Mouse (Mus musculus) naive thymus-derived CD4-positive, alpha-beta T cell, adult 2 months (primary cell): ENCODE data around the gene Lrrc39.
"Not testable (repeated sequence)": the region's sequence is repeated elsewhere in the genome, so short reads cannot be mapped to it uniquely, and the experiment has no call there.

Experiments used
- DNase-seq: peaks from one replicate; pipeline ENCODE4 v3.0.0-alpha.2; 2011; ENCODE audit warnings: low read depth

The Lrrc39 gene

DNA sequence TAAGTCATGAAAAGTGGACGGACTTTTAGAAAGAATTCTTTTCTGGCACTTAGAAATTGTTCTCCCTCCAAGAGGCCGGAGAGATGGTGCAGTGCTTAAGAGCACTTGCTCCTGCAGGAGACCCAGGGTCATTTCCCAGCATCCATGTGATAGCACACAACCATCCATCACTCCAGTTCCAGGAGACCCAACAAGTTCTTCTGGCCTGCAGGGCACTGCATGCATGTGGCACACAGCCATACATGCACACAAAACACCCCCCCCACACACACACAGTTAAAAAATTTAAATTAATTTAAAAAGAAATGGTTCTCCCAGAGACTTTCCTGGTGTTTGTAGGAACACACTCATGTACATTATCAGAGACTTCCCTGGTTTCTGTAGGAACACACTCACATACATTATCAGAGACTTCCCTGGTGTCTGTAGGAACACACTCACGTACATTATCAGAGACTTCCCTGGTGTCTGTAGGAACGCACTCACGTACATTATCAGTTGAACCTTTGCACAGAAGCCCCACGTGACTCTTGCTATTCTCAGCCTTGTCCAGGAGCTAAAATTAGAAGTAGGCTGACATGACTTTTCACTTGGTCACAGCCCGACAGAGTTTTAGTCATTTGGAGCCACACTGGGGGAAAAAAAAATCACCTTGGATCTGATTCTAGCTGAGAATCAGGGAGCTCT, at the start of gene Lrrc39:
Lrrc39 (plus strand) TSS at position 566 of the 687 bp plus-strand sequence.
- no peak for DNase-seq

DNA sequence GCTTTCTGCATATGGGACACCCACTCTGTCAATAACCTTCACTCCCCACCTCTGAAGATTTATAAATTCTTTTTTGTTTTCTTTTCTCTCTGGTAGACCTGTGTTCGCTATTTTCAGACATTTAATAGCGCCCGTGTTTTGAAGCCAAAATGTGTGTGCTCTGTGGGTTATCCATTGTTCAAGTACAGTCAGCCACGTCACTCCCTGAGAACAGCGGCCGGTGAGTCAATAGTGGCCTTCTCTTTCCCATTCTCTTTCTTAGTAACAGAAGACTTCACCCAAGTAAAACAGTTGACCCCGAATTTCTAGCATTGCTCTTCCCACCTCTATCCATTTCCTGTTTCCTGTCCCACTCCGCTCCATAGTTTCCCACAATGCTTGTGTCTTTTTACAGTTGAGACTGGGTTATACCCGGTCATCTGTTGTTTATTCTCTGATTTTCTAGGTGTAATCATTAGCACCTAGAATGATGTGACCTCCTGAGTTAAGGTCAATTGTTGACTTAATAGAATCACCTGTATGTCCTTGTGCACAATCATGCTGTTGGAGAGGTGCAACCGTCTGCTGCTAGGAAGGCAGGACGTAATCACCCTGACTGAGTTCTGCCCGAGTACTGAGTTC, 42.5 kb upstream of the Lrrc39 start:
- no peak for DNase-seq

DNA sequence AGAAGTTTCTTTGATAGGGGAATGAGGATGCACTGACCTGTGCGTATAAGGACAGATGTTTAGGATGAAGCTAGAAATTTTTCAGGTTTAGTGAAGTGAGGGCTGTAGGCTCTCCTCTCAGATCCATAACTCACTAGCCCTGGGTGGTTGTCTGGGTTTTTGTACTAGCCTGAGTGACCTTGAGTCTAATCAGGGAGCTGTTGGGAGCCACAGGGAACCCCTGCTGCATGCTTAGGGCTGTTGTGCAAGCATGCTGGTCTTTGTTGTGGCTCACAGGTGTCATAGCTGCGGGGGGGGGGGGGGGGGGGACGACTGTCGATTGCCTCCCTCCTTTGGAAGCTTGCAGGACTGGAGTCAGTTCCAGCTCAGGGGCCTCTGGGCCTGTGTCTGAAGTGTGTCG, 33.0 kb upstream of the Lrrc39 start:
- no peak for DNase-seq

DNA sequence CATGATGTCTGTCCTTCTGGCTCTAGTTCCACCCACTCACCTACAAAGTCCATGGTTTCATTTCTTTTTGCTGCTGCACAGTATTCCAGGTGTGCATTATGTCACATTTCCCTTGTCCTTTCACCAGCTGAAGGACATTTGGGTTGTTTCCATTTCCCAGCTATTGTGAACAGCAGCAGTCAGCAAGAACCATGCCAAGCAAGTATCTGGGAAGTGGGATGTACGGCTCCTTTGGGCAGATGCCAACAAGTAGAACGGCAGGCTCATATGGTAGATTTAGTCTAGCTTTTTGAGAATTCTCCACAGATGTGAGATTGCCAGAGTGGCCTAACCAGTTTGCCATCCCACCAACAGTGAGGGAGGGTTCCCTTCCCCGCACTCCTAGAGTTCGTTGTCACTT, 31.9 kb upstream of the Lrrc39 start:
- no peak for DNase-seq

DNA sequence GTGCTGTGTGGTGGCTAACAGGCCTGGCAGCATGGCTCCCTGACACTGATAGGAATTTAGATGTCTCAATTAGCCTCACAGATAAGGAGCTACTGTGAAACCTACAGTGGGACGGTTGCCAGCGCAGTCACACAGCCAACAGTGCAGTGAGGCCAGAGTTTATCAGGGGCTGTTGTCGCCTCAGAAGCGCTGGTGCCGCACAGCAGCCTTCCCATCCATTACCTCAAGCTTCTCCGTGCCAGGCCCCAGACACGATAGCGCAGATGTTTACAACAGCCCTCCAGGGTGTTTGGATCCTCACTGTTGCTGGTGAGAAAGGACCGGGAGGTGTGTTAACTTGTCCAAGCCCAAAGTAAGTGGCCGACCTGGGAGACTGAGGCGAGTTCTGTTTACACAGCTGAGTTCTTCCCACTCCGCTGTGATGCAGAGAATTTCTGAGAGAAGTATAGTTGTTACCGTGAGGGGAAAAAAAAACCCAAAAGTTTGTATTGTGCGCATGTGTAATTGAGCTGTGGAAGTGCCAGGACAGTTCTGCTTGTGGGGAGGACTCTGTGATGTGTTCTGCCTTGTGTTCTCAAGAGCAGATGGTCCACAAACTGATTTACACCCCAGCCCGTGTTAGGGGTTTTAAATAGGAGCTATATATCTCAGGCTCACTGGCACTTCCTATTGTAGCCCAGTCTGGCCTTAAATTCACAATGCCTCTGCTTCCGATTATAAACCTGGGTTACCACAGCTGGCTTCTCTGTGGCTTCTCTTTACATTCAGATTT, 26.2 kb upstream of the Lrrc39 start:
- DNase-seq, result no peak

DNA sequence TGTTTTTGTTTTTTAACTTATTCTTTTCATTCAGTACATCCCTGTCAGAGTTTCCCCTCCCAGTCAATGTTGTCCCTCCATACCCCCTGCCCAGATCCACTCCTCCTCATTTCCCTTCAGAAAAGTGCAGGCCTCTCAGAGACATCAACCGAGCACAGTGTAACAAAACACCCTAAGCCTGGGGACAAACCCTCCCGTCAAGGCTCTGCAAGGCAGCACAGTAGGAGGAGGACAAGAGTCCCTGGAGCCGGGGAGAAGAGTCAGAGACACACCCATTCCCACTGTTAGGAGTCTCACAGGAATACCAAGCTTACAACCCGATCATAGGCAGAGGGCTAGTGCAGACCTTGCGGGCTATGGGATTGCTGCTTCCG, 25.6 kb upstream of the Lrrc39 start:
- DNase-seq, result no peak

DNA sequence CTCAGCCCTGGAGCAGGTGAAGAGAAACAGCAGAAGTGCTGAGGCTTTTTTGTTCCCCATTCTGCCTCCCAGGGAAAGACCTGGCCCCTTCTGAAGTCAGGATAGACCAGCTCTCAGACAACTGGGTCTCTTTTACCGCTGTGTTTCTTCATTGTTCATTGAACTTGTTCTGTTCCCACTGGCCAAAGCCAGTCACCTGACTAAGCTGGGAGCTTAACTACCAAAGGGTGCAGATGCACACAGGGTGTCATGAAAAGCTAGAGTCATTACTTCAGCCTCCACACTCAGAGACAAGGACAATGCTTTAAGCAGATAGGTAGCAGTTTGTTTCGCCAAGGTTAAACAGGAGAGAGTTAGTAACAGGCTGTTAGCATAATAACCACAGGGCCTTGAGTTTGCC, 20.7 kb upstream of the Lrrc39 start:
- DNase-seq, result no peak

DNA sequence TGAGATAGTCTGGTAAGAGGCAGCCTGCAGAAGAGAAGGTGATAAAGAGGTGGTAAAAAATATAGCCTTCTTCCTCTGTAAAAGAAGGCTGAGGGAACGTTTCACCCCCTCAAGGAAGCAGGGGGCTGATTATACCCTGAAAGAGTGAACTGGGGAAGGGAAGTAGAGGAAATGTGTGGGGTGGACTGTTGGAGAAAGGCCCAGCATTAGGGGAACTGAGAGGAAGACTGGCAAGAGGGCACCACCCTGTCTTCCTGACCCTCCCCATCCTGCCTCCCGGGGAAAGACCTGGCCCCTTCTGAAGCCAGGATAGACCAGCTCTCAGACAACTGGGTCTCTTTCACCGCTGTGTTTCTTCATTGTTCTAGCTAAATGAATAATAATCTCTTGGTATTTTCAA, 20.2 kb upstream of the Lrrc39 start:
- DNase-seq, result no peak

DNA sequence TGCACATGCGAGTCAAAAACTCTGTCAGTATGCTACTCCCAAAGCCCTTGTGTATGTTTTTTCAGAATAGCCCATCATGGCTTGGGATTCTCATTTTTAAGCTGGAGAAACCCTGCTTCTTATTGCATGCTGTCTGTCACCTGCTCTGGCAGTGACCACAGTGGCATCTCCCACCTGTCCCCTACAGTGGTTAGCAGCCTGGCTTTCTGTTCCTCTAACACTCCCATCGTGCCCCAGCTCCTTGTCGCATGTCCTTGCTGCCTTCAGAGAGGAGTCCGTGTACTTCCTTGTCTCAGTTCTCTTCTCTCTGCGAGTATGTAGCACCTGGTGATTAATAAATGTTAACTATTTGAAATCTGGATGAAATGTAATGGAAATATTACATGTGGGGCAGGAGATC, 15.3 kb upstream of the Lrrc39 start:
- no peak for DNase-seq

DNA sequence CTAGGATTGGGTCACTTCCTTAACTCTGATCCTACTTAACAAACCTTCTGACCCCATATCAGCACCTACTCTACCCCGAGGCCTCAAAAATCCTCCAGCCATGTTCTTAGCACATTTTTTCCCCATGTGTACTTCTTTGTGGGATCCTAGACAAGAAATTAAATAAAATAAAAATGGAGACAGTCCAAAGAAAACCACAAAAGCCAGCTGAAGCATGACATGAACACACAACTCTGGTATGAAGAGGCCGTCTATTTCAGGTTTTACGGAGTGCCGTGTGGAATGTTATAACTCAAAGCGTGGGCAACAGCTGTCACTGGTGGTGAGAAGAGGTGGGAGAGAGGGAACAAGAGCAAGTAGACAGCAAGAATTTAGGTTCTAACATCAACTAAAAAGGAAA, 11.4 kb upstream of the Lrrc39 start:
- no peak for DNase-seq

DNA sequence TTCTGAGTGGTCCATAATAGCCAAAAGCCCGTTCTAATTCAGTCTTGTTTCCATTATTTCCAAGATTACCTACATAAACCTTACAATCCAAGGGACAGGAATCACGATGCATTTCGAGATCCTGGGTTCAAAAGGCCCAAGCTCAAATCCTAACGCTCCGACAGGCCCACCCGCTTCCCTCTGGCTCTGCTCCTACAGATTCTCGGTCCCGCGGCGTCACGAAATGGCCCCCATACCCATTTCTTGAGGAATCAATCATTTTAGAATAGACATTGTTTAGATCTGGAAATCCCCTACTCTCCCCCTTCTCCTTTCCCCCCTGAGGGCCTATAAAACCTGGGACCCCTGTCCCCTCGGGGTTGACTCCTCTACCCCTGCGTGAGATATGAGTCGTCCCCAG, 1.5 kb upstream of the Lrrc39 start:
- DNase-seq, result not testable (repeated sequence)

DNA sequence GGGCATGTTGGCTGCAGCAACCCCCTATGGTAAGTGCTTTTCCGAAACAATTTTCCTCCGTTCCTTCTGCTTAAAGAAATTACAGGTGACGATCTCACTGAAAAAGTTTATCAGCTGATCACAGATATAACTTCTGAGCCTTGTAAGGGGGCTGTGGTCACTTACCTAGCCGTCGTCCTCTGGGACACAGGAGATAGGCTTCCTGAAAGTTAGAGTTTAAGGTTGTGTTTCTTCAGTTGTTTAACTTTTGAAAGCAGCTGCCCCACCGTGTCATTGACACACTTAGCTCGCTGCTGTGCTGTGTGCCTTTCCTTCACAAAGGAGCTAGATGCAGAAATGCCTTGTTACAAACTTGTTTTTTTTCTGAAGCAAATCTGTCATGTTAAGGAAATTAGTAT, 321 bp downstream of the Lrrc39 start:
- DNase-seq, result no peak

DNA sequence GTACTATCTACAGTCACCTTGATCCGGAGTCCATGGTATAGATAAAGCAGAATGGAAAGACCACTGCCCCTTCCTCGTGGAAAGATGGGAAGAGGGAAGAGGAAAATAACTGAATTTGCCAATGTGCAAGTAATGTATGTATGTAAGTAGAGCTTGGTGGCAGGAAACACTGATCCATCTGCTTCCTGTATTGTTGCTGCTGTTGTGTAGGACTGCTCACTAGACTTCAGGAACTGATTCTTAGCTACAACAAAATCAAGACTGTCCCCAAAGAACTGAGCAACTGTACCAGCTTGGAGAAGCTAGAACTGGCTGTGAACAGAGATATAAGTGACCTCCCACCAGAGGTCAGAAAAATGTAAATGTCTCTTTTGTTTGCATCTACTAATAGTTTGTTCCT, 7.9 kb downstream of the Lrrc39 start:
- no peak for DNase-seq

DNA sequence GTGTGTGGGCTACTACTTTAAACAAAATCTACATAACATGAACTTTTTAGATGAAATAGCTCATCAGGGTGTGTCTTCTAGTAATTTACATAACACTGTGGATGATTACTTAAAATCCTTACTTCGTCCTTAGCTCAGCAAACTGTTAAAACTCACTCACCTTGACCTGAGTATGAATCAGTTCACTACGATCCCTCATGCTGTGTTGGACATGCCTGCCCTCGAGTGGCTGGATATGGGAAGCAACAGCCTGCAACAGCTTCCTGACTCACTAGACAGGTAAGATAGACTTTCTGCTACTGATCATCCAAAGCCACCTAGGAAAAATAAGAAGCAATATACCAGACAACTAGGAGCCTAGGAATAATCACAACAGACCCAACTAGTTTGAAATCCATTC, 14.5 kb downstream of the Lrrc39 start:
- no peak for DNase-seq

DNA sequence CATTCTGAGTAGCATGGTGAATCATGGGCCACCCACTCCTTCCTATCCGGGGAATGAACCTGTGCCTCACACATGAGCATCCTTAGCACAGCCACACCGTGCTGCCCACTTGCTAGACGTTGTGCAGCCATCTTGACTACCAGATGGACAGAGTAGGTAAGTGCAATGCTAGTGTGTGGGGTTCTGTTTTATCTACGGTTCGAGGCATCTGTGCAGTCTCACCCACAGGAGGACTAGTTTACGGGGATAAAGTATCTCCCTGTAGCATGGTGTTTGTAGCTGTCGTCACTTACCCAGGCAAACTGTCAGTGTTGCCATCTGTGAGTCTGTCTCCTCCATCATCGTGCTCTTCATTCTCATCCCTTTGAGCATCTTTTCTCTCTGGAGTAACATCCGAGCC, 19.4 kb downstream of the Lrrc39 start:
- no peak for DNase-seq

DNA sequence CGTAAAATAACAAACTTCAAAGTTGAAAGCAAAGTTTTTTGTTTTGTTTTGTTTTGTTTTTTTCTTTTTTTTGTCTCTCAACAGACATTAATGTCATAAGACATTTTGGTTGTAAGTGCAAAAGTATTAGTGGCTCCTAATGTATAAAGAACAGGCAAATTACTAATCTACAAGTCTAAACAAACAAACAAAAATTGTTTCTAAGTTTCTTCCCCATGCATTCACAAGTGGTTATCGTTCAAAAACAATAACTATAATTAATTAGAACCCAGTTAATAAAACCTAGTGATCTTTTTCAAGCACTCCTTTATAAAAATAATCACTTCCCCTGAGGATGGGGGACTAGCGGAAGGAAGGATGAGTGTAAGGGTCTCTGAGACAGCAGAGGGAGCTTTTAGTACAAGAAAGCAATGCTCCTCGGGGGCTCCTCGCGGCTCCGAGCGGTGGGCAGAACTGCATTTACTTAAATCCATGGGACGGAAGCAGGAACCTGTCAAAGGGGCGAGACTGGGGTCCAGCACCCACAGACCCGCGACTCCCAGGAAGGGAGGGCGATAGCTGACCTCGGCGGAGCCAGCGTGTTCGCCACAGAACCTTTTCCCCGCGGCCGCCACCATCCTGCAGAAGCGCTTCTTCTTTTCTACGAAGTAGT, 31.4 kb downstream of the Lrrc39 start:
- no peak for DNase-seq

DNA sequence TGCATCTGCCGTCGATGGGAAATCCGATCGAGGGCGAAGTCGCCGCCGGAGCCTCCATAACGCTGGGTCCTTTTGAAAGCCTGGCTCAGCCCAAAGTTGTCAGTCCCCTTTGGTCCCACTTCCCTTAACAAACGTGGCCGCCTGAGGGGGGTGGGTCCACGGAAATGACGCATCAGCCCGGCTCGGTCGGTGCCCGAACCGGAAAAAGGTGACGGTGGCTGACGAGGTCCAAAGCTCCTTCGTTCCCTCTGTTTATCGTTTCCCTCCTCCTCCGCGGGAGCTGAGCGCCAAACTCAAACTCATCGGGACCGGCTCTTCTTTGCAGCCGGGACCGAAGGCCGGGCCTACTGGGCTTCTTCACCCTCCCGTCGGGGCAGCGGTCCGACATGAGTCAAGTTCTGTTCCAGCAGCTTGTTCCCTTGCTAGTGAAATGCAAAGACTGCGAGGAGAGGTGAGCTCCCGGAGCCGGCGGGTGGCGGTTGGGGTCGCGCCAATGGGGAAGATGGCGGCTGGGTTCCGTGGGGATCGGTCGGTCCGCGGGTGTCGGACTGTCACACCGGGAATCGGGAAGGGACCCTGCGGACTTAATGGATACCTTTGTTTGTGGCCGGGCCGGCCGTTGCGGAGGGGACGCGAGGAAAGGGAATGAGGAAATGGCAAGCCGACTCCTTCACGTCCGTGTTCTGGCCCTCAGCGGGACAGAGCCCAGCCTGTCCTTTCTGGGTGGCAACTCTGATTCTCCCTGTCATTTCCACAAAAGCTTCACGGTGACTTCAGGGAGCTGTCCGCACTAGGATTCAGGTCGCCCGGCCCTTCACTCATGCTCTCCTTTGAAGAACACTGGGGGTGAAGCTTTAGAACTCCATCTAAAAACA, 32.2 kb downstream of the Lrrc39 start, which contains the start of gene Sass6:
Sass6 (plus strand) TSS at position 255 of the 875 bp plus-strand sequence.
- peak; percentile 98 for DNase-seq

DNA sequence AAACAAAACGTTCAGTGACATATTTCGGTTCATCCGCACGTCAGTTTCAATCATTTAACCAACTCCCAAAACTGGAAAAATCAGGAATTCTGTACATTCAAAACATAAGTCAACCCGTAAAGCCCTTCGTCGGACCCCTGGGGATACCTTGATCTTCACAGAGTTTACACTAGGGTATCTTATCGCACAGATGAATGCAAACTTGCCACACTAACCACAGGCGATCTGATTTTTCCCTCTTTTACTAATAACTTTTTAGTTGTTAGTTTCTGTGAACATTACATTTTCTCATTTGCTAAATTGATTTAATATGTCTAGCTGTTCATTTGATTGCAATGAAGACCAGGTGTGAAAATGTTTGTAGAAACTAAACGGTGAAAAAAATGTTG, 32.8 kb downstream of the Lrrc39 start:
- DNase-seq, result peak; percentile 7

DNA sequence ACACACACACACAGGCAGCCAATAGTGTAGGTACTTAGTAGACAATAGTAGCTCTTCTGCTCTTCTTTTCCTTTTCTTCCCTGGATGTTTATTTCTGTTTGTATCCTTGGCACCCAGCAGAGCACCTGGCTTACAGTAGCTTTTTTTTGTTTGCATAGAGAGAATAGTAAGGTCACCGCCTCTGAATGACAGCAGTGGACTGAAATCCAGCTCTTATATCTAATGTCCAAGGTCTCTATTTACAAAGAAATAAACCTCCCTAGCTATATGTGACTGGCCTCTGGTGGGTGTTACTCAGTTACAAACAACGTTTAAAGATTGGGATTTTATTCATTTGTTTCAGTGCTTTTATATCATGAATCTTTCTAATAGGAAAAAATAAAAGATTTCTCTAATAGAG, 36.9 kb downstream of the Lrrc39 start:
- DNase-seq, result no peak

DNA sequence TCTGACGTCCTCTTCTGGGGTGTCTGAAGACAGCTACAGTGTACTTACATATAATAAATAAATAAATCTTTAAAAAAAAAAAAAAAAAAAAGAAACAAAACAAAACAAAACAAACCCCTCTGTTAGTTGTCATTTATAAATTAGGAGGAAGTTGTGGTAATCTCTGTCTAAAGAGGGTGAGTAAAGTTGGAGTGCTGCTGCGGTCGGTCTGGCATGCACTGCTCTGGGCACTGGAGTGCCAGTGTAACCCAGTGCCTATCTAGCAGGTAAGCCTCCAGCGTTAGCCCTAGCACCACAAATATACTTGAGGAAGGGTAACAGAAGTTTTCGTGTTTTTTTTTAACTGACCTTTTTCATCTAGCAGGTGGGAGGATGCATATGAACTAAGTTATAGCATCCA, 38.2 kb downstream of the Lrrc39 start:
- DNase-seq, result no peak

DNA sequence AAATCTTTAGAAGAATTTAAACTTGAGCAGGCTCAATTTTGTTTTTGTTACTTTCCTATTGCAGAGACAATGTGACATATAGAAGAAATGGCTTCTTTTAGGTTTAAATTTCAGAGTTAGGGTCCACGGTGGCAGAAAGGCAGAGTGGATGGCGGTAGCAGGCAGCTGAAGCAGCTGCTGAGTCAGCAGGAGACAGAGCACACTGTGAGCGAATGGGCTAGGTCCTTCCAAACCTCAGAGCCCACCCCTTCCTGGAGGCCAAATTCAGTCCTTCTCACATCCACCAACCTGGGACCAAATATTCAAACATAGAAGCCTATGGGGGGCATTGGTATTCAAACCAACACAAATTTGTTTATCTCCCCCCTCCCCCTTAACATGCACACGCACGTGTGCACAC, 39.0 kb downstream of the Lrrc39 start:
- no peak for DNase-seq

DNA sequence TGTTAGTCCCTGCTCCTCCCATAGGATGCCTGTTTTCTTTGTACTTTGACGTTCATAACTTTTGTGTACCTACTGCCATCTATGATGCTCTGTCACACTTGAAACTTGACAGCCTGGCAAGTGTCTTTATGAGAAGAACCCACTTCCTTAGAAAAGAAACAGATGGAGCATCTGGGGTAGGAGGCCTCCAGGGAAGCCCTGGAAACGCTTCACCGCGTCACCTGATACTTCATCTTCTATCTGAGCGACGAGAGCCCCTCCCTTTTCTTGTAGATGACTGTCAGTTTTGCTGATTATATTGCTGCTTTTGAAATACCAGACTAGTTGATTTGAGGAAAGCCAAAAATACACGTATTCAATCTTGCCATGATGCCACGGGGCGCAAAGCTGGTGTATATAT, 41.8 kb downstream of the Lrrc39 start:
- no peak for DNase-seq
